ENCODE assay signal across 19 mouse cellular contexts in the genomic region with DNA sequence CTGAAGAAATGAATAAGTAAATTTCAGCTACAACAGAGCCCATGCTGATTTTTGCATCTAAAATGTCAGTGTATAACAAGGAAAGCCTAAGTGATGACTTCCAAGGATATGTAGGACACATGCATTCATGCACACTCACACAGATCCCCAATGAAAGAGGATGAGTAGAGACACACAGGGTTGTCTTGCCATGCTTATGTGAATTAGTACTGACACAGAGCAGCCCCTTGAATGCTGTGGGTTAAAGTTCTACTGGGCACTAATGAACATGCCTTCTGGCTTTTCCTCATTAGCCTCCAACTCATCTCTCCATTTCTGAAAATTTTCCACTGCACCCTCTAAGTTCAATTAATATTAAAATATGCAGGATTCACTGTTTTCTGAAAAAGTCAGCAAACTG.
"Had no signal": no experiment of that assay in that cellular context is flagged by ENCODE, and none has a peak within 500 bp of the region (broad histone marks: within the 10 kb centered on the region; RNA-seq: fewer than 3 reads in every experiment).

No protein-coding gene starts in this region.

- H3K4me3 ChIP-seq: liver, embryonic 13.5 days; liver, embryonic 15.5 days; lung, embryonic 15.5 days; megakaryocyte, embryonic 14.5 days; midbrain, embryonic 13.5 days; neural tube, embryonic 12.5 days; stomach, embryonic 15.5 days had no signal

- H3K4me2 ChIP-seq: liver, embryonic 13.5 days; liver, embryonic 15.5 days; lung, embryonic 15.5 days; midbrain, embryonic 11.5 days; midbrain, embryonic 13.5 days; neural tube, embryonic 12.5 days; stomach, embryonic 15.5 days had no signal

- DNase-seq: liver, embryonic 13.5 days; liver, postnatal 0 days; lung, adult 2 months; lung, postnatal 14 days; lung, postnatal 36 days; right cerebral cortex, postnatal 14 days; thymus, adult 2 months; thymus, postnatal 25 days; thymus, postnatal 4 days had no signal

- H3K9ac ChIP-seq: liver, embryonic 13.5 days; liver, embryonic 15.5 days; liver, postnatal 0 days; lung, embryonic 15.5 days; midbrain, embryonic 13.5 days; neural tube, embryonic 12.5 days; stomach, embryonic 15.5 days had no signal

- H3K27me3 ChIP-seq: liver, embryonic 13.5 days; liver, embryonic 15.5 days; lung, embryonic 15.5 days; megakaryocyte, embryonic 14.5 days; midbrain, embryonic 13.5 days; neural tube, embryonic 12.5 days; stomach, embryonic 15.5 days had no signal

- H3K4me1 ChIP-seq: liver, embryonic 13.5 days; liver, embryonic 15.5 days; lung, embryonic 15.5 days; megakaryocyte, embryonic 14.5 days; midbrain, embryonic 13.5 days; neural tube, embryonic 12.5 days; stomach, embryonic 15.5 days had no signal

- H3K9me3 ChIP-seq: liver, embryonic 13.5 days; liver, embryonic 15.5 days; lung, embryonic 15.5 days; megakaryocyte, embryonic 14.5 days; midbrain, embryonic 13.5 days; neural tube, embryonic 12.5 days; stomach, embryonic 15.5 days had no signal

- H3K36me3 ChIP-seq: liver, embryonic 13.5 days; liver, embryonic 15.5 days; lung, embryonic 15.5 days; midbrain, embryonic 13.5 days; neural tube, embryonic 12.5 days; stomach, embryonic 15.5 days had no signal

- H3K27ac ChIP-seq: liver, embryonic 13.5 days; liver, embryonic 15.5 days; lung, embryonic 15.5 days; macrophage; midbrain, embryonic 13.5 days; neural tube, embryonic 12.5 days; stomach, embryonic 15.5 days; stomach, postnatal 0 days had no signal

- ATAC-seq: liver, postnatal 0 days; lung, postnatal 0 days; midbrain, embryonic 13.5 days had no signal
